Mouse (Mus musculus): Measurements from ENCODE around the gene Lrrc1. TPM values are rescaled to one million over a fixed set of nuclear protein-coding genes. Genes with fewer than 3 reads are reported as not detected.

The Lrrc1 gene
- polyA plus RNA-seq, 1 experiment from 2014 or later, result 11.7 TPM

DNA sequence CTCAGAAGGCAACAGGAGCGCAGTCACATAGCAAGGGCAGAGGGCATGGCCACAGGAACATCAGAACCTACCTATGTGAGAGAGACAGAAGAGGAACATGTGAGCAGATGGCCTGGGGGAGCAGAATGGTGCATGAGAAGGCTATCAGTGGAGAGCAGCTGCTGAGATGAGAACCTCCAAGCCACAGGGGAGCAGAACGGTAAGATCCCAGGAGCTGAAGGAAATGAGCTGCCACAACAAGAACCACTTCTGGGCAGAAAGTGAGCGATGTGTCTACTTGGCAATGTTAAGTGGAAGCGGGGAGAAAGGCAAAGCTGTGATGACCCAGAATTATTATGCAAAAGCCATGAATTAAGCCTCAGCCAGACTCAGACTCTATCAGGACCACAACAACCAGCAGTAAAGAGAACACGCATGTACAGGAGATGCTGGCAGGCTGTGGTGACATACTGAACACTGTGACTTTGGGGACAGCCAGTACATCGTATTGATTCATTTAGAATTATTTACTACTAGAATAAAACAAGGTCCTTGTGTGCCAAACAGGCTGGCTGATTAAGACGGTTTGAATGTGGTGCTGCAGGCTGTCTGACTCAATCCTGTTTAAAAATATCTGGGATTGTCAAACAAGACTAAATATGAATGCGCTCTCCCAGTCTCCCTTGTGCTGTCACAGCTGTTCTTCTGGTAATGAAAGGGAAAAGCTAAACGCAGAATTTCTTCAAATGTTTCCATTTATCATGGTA is 63.9 kb downstream of the Lrrc1 start:
- Histone ChIP-seq H3K36me3 (replicated peaks; ENCODE audit: control insufficient read depth, insufficient read depth, low read depth, low read length) (no peaks in the 10 kb centered on the region), H3K9me3 (replicated peaks; ENCODE audit: control insufficient read depth, low read length) (no peaks in the 10 kb centered on the region), H3K4me3 (ENCODE audit: low read depth, low read length) (no peak overlapping the region), H3K9ac (replicated peaks; ENCODE audit: low read length) (no peak overlapping the region), H3K27me3 (ENCODE audit: control insufficient read depth, insufficient read depth, low read length) (no peaks in the 10 kb centered on the region), H3K4me1 (ENCODE audit: control insufficient read depth, insufficient read depth, low read length) (no peaks in the 10 kb centered on the region; the same call in none of the 2 replicates), H3K4me2 (ENCODE audit: low read depth, low read length) (no peak overlapping the region; the same call in 1 of the 2 replicates), H3K27ac (replicated peaks; ENCODE audit: low read depth, low read length) (peak overlapping the region; percentile 41; the same call in 1 of the 2 replicates)
- WGBS, result 79% methylated on average over 9 of the region's 9 CpGs
- no peak for DNase-seq (ENCODE audit: low spot score)
- no peak for ATAC-seq (replicated peaks; ENCODE audit: insufficient number of reproducible peaks, low FRiP score, low TSS enrichment, low read depth)

- H3K36me3 ChIP-seq (replicated peaks; ENCODE audit: control insufficient read depth, insufficient read depth, low read depth, low read length), result no peaks in the 10 kb centered on the region
- H3K9ac ChIP-seq (replicated peaks; ENCODE audit: low read length), result 0 out of 2 replicates have a peak overlapping the region, but pooled peaks have one; percentile 4
- no peaks in the 10 kb centered on the region; the same call in none of the 2 replicates for H3K4me1 ChIP-seq (ENCODE audit: control insufficient read depth, insufficient read depth, low read length)
- H3K4me3 ChIP-seq (ENCODE audit: low read depth, low read length), result no peak overlapping the region
- WGBS, result 74% methylated on average over 7 of the region's 7 CpGs
- ATAC-seq (replicated peaks; ENCODE audit: insufficient number of reproducible peaks, low FRiP score, low TSS enrichment, low read depth) (no peak), DNase-seq (ENCODE audit: low spot score) (no peak)
- H3K27me3 ChIP-seq (ENCODE audit: control insufficient read depth, insufficient read depth, low read length), result no peaks in the 10 kb centered on the region
- H3K27ac ChIP-seq (replicated peaks; ENCODE audit: low read depth, low read length), result no peak overlapping the region
- H3K4me2 ChIP-seq (ENCODE audit: low read depth, low read length), result no peak overlapping the region
- no peaks in the 10 kb centered on the region for H3K9me3 ChIP-seq (replicated peaks; ENCODE audit: control insufficient read depth, low read length)
These were observed 64.7 kb downstream of the Lrrc1 start for GRCm38 (mm10) chr9:77480001-77480400.

GRCm38 (mm10) chr9:77478166-77478920 is 66.3 kb downstream of the Lrrc1 start:
- DNase-seq (ENCODE audit: low spot score) (no peak), ATAC-seq (replicated peaks; ENCODE audit: insufficient number of reproducible peaks, low FRiP score, low TSS enrichment, low read depth) (no peak)
- Histone ChIP-seq H3K9ac (replicated peaks; ENCODE audit: low read length) (no peak overlapping the region), H3K4me2 (ENCODE audit: low read depth, low read length) (no peak overlapping the region), H3K9me3 (replicated peaks; ENCODE audit: control insufficient read depth, low read length) (no peaks in the 10 kb centered on the region), H3K36me3 (replicated peaks; ENCODE audit: control insufficient read depth, insufficient read depth, low read depth, low read length) (no peaks in the 10 kb centered on the region), H3K27me3 (ENCODE audit: control insufficient read depth, insufficient read depth, low read length) (no peaks in the 10 kb centered on the region), H3K27ac (replicated peaks; ENCODE audit: low read depth, low read length) (no peak overlapping the region), H3K4me1 (ENCODE audit: control insufficient read depth, insufficient read depth, low read length) (no peaks in the 10 kb centered on the region; the same call in none of the 2 replicates), H3K4me3 (ENCODE audit: low read depth, low read length) (no peak overlapping the region)
- WGBS, result 60% methylated on average over 10 of the region's 10 CpGs

DNA sequence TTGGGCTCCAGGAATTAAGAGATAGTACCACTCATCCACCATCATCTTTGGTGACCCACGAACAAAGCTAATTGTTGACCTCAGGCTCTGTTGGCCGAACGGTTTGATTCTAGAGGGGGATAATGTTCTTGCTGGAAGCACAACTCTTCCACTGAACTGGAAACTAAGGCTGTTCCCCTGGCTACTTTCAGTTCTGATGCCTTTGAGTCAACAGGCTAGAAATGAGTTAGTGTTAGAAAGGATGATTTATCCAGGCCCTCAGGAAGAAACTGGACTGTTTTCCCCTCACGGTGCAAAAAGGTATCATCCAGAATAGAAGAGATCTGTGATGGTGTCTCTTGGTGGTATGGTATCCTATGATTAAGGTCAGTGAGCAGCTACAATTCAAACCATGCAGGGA is 70.1 kb downstream of the Lrrc1 start:
- Histone ChIP-seq H3K4me1 (ENCODE audit: control insufficient read depth, insufficient read depth, low read length) (no peaks in the 10 kb centered on the region), H3K4me2 (ENCODE audit: low read depth, low read length) (no peak overlapping the region), H3K27me3 (ENCODE audit: control insufficient read depth, insufficient read depth, low read length) (no peaks in the 10 kb centered on the region), H3K36me3 (replicated peaks; ENCODE audit: control insufficient read depth, insufficient read depth, low read depth, low read length) (no peaks in the 10 kb centered on the region), H3K4me3 (ENCODE audit: low read depth, low read length) (no peak overlapping the region), H3K9ac (replicated peaks; ENCODE audit: low read length) (no peak overlapping the region), H3K9me3 (replicated peaks; ENCODE audit: control insufficient read depth, low read length) (no peaks in the 10 kb centered on the region), H3K27ac (replicated peaks; ENCODE audit: low read depth, low read length) (no peak overlapping the region)
- ATAC-seq (replicated peaks; ENCODE audit: insufficient number of reproducible peaks, low FRiP score, low TSS enrichment, low read depth) (no peak), DNase-seq (ENCODE audit: low spot score) (no peak)
- 83% methylated on average over 4 of the region's 4 CpGs for WGBS

GRCm38 (mm10) chr9:77472557-77472956 is 72.1 kb downstream of the Lrrc1 start:
- H3K4me3 ChIP-seq (ENCODE audit: low read depth, low read length), result no peak overlapping the region
- DNase-seq (ENCODE audit: low spot score), result no peak
- H3K9ac ChIP-seq (replicated peaks; ENCODE audit: low read length), result no peak overlapping the region
- no peaks in the 10 kb centered on the region for H3K9me3 ChIP-seq (replicated peaks; ENCODE audit: control insufficient read depth, low read length)
- H3K27ac ChIP-seq (replicated peaks; ENCODE audit: low read depth, low read length), result no peak overlapping the region
- no peak for ATAC-seq (replicated peaks; ENCODE audit: insufficient number of reproducible peaks, low FRiP score, low TSS enrichment, low read depth)
- WGBS, result 75% methylated on average over 8 of the region's 8 CpGs
- no peaks in the 10 kb centered on the region for H3K4me1 ChIP-seq (ENCODE audit: control insufficient read depth, insufficient read depth, low read length)
- H3K27me3 ChIP-seq (ENCODE audit: control insufficient read depth, insufficient read depth, low read length), result no peaks in the 10 kb centered on the region
- no peak overlapping the region for H3K4me2 ChIP-seq (ENCODE audit: low read depth, low read length)
- H3K36me3 ChIP-seq (replicated peaks; ENCODE audit: control insufficient read depth, insufficient read depth, low read depth, low read length), result no peaks in the 10 kb centered on the region

DNA sequence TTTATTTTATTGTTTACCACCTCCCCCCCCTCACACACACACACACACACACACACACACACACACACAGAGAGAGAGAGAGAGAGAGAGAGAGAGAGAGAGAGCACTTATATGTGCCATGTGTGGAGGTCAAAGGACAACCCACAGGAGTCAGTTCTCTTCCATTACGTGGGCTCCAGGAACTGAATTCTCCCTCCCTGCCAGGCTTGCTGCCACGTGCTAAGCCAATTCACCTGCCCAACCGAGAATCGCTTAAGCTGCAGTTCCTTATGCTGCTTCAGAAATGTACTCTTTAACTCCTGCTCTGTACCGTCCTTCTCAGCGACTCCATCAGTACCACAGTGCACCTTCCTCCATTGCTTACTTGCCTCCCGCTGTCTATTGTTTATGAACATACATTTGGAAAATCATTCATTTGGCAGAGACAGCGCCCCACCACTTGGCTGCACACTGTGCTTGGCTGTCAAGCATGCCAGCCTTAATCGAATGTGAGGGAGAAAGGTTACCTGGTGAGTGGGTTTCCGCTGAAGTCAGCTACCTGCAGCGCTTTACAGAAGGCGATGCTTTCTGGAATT is 72.9 kb downstream of the Lrrc1 start:
- Histone ChIP-seq H3K36me3 (replicated peaks; ENCODE audit: control insufficient read depth, insufficient read depth, low read depth, low read length) (no peaks in the 10 kb centered on the region), H3K9ac (replicated peaks; ENCODE audit: low read length) (no peak overlapping the region), H3K4me2 (ENCODE audit: low read depth, low read length) (no peak overlapping the region), H3K27ac (replicated peaks; ENCODE audit: low read depth, low read length) (no peak overlapping the region), H3K27me3 (ENCODE audit: control insufficient read depth, insufficient read depth, low read length) (no peaks in the 10 kb centered on the region), H3K4me3 (ENCODE audit: low read depth, low read length) (no peak overlapping the region), H3K4me1 (ENCODE audit: control insufficient read depth, insufficient read depth, low read length) (no peaks in the 10 kb centered on the region), H3K9me3 (replicated peaks; ENCODE audit: control insufficient read depth, low read length) (no peaks in the 10 kb centered on the region)
- DNase-seq (ENCODE audit: low spot score) (no peak), ATAC-seq (replicated peaks; ENCODE audit: insufficient number of reproducible peaks, low FRiP score, low TSS enrichment, low read depth) (no peak)
- 84% methylated on average over 12 of the region's 12 CpGs for WGBS

DNA sequence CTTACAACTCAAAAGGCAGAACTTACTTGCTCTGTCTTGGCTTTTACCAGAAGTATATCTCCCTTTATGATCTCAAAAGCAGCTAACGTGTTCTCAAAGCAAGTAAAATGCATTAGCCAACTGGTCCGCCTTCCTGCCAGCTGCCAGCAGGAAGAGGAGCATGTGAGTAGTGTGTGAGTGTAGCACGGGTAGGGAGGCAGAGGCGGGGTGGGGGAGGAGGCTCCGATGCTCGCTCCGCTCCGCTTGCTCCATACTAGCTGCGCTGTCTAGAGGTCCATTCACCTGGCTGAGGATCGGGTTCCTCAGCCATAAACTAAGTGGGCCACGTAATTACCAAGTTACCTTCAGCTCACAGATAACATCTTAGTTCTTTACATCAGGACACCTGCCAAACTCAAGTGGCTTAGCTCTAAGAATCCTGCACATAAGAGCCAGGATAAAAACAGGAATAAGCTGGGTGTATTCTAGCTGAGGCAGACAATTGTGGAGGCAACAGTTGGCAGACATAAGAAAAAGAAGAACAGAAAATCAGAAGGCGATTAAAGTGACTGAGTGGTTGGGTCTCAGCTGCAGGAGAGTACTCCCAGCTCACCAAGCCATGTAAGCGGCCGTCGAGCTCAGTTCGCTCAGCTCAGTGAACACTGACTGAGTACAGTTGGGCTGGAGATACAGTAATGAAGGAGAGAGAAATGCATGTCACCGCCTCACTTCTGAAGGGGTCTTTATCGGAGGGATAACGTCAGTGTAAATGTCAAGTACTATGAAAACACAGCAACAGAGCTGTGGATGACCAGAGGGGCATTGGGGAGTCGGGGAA is 74.7 kb downstream of the Lrrc1 start:
- no peak overlapping the region for H3K9ac ChIP-seq (replicated peaks; ENCODE audit: low read length)
- H3K4me2 ChIP-seq (ENCODE audit: low read depth, low read length), result no peak overlapping the region
- no peaks in the 10 kb centered on the region for H3K9me3 ChIP-seq (replicated peaks; ENCODE audit: control insufficient read depth, low read length)
- H3K36me3 ChIP-seq (replicated peaks; ENCODE audit: control insufficient read depth, insufficient read depth, low read depth, low read length), result no peaks in the 10 kb centered on the region
- no peaks in the 10 kb centered on the region for H3K27me3 ChIP-seq (ENCODE audit: control insufficient read depth, insufficient read depth, low read length)
- DNase-seq (ENCODE audit: low spot score) (peak; percentile 26), ATAC-seq (replicated peaks; ENCODE audit: insufficient number of reproducible peaks, low FRiP score, low TSS enrichment, low read depth) (peak; percentile 67; the same call in 1 of the 2 replicates)
- H3K4me1 ChIP-seq (ENCODE audit: control insufficient read depth, insufficient read depth, low read length), result no peaks in the 10 kb centered on the region
- H3K27ac ChIP-seq (replicated peaks; ENCODE audit: low read depth, low read length), result no peak overlapping the region
- no peak overlapping the region for H3K4me3 ChIP-seq (ENCODE audit: low read depth, low read length)
- 68% methylated on average over 20 of the region's 20 CpGs for WGBS
